Mouse (Mus musculus) gastrocnemius, postnatal 10 days (tissue): Measurements from ENCODE around the gene Tfeb. TPM values are rescaled to one million over a fixed set of nuclear protein-coding genes. Genes with fewer than 3 reads are reported as not detected.

Source experiments
- DNase-seq: peaks from one replicate; pipeline ENCODE4 v3.0.0; 2021; ENCODE audit warnings: mixed read lengths
- total RNA-seq, 2 experiments: library from RNA; stranded (reverse); gene quantifications; 2 replicates each; pipeline ENCODE4 v1.2.3; 2021

Gene Tfeb
- total RNA-seq, 2 experiments from 2014 or later = 67.9 to 70.7 TPM

DNA sequence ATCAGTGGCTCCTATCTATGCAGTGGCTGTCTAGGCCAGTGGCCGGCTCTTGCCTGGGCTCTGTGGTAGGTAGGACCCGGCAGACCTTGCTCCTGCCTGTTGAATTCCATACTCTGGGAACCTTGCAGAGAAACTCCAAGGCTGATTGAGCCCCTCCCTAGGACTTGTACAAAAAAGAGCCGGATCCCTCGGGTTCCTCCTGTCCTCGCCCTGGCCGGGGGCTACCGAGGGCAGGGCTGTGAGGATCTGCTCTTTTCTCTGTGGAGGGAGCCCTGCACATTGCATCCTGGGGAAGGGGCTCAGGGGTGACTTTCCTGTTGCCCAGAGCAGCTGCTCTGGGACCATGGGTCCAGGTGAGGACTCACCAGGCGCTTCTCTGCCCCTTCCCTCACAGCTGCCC lies 50.8 kb downstream of the Tfeb start:
- no peak for DNase-seq

DNA sequence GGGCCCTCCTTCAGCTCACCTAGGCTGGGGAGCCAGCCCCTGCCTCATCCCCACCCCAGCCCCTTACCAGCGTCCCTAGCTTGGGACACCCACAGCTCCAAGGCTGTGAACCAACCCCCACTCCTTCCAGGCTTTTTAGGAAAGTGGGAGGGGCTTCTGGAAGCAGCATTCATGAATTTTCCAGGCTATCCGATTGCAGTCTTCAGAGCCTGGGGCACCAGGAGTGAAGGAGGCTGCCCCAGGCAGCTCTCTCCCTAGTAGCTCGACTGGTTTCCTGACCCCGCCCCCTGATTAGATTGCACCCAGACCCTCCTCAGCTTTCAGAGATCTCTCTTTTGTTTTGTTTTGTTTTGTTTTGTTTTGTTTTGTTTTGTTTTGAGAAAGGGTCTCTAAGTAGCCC lies 51.5 kb downstream of the Tfeb start:
- no peak for DNase-seq

DNA sequence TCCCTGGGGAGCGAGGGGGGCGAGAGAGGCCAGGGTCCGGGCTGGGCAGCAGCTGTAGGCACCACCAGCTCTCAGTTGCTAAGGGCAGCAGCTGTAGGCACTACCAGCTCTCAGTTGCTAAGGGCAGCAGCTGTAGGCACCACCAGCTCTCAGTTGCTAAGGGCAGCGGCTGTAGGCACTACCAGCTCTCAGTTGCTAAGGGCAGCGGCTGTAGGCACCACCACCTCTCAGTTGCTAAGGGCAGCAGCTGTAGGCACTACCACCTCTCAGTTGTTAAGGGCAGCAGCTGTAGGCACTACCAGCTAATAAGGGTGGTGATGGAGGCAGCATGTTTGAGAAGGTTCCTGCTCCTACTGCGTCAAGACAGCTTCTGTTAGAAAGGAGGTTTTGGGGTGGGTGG lies 52.2 kb downstream of the Tfeb start:
- no peak for DNase-seq

DNA sequence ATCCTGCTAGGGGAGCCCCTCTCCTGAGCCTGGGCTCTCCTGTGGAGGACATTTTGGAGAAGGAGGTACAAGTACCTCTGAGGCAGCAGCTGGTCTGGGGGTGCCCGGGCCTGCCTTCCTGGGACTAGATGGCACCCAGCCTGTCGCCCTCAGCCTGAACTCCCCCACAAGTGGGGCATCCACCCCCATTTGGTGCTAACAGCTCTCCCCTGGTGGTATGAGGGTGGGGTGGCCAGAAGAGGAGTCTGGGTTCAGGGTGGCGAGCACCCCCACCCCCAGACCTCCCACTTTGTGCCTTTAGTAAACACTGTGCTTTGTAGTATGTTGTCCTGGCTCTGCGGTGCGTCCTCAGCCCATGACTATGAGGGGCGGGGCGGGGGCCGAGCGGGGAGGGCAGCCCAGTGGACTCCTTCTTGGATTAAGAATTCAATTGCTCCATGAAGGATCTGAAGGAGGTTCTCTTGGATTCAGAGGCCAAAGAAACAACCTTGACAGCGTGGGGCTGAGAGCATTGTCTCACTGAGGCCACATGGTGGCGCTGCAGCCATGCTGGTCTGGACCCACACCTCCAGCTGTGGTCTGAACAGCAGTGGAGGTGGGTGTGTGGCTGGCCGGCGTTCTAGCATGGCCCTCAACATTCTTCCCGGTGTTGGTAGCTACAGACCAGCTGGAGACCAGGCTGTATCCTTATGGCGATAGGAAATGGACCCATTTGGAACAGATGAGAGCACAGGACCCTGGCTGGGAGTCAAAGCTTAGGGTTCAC lies 55.5 kb downstream of the Tfeb start:
- DNase-seq = peak; percentile 79

DNA sequence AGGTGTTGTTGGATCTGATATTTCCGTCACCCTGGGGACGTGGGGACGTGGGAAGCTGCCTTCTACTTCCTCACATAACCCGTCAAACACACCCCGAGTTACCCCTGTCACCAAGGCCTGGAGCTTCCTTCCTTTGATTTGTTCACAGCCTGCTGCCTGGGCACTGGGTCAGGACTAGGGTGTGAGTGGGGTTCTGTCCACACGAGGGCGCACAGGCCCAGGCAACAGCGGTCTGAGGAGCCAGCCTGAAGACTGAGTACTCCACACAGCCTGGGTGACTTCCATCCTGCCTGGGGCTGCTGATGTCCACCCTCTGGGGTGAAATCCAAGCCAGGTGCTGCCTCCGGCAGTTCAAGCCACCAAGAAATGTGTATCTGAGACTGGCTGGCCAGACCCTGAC lies 56.5 kb downstream of the Tfeb start:
- peak; percentile 90 for DNase-seq

DNA sequence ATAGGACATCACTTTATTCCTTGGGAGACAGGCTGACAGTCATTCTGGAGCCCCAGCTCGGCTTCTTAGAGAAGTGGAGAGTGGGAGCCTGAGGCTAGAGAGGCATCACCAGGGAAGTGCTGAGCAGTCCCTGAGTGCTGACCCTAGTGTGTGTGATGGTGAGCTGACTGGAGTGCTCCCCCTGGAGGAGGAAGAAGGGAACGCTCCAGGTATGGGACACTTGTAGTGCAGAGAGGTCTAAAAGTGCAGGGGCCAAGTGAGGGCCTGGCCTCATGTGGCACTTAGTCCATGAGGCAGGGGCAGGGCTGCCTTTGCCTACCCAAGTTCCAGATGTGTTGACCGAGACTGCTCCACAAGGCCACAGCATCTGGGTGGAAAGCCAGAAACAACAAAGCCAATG lies 58.6 kb downstream of the Tfeb start:
- DNase-seq = peak; percentile 65

DNA sequence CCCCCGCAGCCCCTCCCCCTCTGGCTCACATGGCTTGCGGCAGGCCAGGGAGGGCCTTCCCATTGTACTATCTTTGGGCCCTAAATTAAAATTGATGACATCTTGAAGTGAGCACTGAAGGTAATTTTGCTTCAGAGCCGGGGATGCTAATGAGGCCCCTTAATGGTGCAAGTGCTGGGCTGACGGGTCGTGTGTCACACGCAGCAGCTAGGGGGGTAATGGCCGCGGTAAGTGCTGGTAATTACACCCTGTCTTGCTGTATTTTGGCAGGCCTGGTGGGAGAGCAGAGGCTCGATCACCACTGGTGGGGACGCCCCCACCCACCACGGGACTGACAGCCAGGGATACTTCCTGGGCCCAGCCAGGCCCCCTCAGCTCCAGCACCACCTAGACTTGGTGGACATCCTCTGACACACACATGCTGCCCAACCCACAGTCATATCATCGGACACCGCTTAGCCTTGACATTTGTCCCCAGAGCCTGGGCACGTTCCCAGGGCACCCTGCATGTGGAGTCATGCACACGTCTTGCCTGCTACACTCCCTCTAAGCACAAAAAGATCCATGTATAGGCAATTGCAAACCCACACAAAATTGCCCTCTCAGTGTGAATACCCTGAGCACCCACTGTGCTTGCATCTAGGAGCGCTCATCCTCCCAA lies 59.5 kb downstream of the Tfeb start:
- no peak for DNase-seq

DNA sequence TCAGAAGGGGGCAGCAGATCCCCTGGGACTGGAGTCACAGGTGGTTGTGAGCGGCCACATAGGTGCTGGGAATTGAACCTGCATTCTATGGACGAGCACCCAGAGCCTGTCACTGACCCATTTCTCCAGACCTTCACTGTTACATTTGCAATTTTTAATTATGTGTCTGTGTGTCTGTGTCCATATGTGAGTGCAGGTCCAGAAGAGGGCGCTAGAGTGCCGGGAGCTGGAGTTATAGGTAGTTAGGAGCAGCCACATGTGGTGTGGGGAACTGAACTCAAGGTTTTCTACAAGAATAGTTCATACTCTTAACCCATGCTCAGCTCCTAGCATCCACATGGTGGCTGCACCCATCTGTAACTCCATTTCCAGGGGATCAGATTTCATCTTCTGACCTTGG lies 60.1 kb downstream of the Tfeb start:
- DNase-seq = no peak

DNA sequence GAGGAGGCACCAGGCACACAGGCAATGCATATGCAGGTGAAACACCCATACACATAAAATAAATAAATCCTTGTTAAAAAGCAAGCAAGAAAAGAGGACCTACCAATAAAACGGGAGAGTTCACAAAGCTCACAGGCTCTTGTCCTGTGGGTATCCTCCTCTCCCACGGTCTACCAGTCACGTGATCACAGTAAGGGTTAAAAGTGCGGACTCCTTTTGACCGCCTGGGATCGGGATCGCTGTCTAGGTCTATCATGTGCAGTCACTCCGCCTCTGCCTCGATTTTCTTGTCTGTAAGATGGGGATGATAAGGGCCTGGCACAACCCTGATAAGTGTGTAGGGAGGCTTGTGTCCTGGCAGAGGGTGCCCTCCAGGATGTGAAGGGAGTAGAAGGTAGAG lies 60.6 kb downstream of the Tfeb start:
- no peak for DNase-seq

DNA sequence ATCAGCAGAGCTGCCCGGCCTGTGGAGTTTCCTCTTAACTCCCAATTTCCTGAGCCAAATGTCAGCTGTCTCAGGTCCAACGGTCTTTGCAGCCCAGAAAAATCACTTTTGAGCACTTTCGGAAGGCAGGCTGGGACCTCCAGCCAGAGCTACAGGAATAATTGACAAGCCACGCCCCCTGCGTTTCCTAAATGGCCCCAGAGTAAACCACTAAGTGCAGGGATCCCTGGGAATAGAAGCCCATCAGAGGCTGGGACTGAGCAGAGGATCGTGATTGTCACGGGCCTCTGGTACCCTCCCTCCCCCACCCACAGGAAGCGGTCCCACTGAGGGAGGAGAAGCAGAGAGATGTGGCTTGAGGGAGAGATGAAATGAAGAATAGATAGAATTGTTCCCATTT lies 66.0 kb downstream of the Tfeb start:
- DNase-seq = no peak

DNA sequence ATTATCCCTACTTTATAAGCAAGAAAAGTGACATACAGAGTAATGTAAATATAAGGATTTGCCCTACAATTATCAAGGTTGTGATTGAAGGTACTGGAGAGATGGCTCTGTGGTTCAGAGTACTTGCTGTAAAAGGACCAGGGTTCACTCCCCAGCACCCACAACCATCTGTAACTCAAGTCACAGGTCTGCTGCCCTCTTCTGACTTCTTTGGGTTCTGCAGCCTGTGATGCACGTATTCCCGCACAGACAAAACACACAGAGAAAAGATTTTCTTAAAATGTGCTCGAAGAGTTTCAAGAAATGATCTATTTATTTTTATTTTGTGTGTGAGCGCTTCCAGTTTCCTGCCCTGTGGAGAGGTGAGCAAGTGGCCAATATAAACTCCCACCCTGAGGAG lies 66.8 kb downstream of the Tfeb start:
- DNase-seq = no peak

DNA sequence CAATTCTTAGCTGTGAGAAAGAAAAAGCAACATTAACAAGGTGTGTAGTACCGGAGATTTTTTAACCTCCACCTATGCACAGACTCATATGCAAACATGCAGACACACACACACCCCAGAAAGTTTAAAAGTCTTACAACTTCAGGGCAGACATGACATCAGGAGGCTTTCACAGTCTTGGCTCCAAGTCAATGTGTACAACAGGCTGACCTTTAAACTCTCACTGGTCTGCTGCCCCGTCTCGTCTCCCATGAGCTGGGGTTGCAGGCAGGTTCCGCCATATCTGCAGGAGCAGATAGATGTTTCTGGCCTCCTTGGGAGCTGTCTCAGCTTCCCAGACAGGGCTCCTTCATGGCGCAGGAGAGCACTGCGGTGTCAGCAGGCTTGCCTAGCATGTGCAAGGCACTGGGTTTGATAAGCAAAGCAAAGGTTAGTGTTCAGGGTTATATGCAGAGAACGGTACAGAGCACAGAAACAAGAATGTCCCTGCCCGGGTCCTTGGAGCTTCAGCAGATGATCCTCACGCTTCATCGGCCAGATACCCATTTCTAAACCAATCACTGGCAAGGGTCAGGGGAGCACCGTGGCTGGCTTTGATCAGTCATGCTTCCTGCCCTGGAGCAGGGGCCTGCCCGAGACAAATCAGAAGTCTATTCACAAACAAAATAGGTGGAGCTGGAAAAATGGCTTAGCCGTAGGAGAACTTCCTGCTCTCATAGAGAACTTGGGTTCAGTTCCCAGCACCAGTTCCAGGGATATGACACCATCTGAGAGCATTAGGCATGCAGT lies 68.4 kb downstream of the Tfeb start:
- no peak for DNase-seq

DNA sequence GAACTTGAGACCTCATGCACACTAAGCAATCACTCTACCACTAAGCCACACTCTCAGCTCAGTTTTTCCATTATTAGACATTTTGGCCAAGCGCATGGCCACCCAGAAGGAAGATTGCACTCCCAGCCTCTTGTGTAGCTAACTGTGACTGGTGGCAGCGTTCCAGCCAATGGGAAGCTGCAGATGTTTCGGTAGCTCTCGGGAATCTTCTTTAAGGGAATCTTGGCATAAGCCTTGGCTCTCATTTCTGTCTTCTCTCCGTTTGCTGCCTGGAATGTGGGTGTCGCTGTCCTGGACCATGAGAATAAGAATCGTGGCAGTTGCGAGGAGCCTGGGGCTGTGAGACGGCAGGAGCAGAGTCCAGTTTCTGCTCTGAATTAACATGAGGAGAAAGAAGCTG lies 69.4 kb downstream of the Tfeb start:
- peak; percentile 66 for DNase-seq

DNA sequence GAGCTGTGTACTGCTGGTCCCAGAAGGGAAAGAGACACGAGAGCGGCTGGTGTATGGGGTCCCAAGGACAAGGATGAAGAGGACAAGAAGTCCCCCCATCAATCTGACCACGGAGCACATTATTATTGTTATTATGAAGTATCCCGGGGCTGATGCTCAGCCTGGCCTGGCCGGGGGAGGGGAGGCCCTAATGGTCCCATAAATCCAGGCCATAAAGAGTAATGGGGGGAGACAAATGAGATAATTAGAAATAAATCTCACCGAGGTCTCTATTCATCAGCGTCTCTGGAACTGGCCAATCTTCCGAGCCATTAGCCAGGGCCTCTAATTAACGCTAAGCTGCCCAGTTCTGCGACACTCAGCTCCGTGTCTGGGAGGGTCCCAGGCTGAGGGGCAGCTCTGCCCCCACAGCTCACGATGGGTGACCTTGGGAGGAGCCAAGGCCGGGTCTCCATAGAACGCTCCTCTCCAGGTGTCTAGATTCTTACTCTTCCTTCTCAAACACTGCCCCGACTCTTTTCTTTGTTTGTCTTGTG lies 74.5 kb downstream of the Tfeb start:
- DNase-seq = no peak

DNA sequence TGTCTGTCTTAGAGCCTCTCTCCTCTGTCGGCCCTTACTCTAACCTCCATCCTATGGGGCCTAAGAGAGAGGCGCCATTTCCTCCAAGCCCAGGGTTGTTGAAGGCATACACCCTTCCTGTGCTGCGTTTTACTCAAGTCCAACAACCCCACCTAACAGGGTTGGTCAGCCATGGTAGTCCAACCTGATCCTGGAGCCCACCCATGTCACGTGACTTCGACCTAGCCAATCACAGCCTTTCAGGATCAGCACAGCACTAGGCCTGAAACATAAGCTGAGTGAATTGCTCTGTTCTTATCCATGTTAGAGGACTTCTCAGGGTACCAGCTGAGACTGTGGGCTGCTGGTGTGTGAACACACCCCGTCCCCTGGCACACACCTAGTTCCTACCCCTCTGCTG lies 75.4 kb downstream of the Tfeb start:
- DNase-seq = no peak

DNA sequence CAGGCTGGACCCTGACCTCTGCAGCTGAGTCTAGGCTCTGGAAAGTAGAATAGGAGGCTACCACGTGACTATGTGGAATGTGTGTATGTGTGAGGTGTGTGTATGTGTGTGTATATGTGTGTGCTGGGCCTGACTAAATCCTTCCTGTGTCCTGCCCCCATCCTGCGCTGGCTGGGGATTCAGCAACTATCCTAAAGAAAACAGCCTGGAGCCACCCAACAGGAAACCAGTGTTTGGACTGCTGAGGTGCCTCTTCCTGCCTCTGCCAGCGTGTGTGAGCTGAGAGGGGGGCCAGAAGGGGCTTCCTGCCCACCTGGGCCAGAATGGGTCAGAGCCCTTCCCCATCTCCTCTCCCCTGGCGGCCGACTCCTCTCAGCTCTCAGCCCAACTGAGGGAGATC lies 76.8 kb downstream of the Tfeb start:
- DNase-seq = no peak

DNA sequence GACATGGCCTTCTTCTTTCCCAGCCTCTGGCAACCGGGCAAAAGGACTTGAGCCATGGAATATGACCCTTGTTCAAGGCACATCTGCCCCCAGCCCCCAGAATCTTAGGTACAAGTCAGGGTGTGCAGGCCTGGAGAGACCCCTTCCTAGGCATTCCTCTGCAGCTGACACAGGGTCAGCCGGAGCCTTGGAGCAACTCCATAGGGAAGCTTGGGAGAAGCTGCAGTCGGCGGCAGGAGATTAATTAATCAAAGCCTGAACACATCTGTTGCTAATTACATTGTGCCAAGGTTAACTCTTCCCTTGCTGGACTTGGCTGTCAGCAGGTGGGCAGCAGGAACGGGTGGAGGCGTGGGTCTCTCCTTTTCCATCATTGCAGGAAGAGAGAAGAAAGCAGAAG lies 77.7 kb downstream of the Tfeb start:
- DNase-seq = no peak

DNA sequence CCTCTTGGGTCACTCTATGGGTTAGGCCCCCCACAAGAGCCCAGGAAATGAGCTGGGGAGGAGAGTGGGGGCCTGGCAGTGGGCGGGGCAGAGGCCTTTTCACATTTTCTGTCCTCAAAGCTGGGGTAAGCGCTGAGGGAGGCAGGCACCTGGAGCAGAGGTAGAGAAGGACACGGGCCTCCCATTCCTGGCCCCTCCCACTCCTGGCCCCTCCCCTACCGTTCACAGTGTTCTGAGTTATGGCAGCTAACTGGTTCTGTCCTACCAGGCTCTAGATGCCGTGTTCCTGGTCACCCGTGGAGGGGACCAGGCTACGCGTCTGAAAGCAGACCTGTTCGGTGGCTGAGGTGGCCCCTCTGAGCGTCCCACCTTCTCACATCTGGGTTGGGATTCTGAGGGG lies 78.6 kb downstream of the Tfeb start:
- no peak for DNase-seq

DNA sequence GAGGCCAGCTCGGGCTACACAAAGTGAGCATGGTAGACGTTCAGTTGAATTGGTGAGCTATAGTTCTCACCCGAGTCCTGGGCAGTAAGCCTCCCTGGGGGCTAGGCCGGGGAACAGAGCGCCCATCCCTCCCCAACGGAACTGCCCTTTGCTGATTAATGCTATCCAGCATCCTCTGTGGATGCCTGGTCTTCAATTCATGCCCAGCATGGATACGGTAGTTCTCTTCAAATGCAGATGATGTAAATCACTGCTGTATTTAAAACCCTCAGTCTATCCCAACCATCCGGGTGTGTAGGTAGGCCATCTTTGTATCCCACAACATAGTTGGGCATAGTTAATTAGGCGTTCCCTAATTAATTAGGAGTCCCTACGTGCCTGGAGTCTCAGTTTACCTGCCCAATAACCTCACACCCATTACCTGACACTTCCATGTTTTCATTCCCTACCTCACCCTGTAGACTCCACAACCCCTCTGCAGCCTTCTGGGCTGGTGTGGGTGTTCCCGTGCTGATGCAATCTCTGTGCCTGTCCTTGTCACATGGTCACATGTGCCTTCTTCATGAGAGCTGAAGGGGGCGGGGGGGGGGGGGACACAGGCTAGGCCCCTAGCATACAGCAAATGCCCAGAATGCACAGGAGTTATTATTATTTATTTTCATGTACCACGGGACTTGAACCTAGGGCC lies 81.4 kb downstream of the Tfeb start:
- DNase-seq = no peak

DNA sequence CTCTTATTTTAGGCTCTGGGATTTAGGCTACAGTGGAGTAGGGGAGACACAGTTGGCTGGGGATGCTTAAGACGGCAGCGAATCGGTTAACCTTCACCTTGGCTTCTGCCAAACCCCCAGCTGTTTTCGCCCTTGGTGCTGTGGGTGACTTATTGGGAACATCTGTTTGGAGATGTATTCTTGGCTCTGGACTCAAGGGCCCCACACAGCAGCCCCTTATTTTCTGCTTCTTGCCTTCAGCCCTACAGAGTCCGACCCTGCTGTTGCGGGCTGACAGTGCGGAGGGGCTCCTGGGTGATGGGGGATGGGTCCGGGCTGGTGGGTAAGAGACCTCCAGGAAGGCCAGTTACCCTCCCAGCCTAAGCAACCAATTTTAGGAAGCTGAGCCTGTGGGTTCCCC lies 84.5 kb downstream of the Tfeb start:
- no peak for DNase-seq

DNA sequence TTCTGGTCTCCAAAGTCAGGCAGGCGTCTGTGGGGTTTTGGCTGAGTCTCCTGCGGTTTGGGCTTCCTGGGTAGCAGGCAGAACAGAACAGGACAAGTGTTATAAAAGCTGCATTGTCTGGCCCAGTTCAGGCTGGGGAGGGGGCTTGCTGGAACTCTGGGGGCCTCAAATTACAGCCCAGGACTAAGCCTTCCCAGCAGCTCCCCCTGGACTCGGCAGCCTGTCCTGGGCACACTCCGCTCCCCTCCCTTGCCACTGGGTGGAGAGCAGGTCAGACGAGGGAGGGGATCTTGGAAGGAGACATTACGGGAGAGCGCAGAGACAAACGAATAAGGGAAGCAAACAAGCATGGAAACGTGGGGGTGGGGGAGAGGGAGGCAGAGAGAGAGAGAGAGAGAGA lies 94.3 kb downstream of the Tfeb start:
- DNase-seq = no peak

DNA sequence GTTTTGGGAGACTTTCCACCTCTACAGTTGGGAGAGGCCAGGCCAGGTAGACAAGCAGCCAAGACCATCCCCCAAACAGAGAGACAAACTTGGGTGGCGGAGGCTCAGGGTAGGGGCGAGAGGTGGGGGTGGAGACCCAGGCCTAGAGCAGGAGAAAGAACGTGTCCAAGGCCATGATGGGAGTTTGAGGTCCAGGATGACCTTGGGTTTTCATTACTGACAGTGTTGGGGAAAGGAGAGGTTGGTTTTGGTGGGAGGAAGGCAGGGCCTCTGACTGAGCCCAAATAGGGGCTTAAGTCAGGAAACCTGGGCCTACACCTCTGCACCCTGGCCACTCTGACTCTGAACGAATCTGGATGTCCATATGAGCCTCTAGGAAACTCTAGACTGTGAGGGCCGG lies 94.9 kb downstream of the Tfeb start:
- no peak for DNase-seq
